Mouse (Mus musculus): ENCODE results near the gene Ncor2.

DNA sequence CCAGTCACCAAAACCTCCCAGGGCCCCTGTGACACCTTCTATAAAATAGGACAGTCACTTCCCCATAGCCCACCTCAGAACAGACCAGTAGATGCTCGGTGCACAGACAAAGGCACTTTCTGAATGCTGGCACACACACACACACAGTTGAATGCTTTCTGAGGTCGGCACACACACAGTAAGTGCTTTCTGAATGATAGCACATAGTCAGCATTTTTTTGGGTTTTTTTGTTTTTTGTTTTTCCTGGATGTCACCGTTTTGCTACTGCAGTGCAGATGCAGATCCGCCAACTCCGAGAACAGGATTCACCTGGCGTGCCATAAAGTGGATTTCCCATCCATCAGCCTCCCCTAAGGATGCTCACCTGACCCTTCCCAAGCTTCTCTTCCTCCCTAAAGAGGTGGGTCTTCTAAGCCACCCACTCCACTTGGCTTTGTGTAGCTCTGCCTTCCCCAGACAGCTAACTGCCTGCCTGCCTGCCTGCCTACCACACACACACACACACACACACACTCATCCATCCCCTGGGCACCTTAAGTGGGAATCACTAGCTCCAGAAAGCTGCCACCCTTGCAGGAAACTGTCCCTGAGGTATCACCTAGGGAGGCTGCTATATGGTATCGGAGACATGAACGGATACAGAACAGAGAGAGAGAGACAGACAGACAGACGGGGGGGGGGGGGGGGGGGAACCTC, 3.2 kb downstream of the Ncor2 start:
- TF ChIP-seq CTCF (IDR thresholded peaks at IDR 0.05; ENCODE audit: control insufficient read depth, insufficient read depth, insufficient read length) (no peak), USF1 (IDR thresholded peaks at IDR 0.05; ENCODE audit: low read depth) (no peak), MAX (IDR thresholded peaks at IDR 0.05) (no peak), MYOD1 (IDR thresholded peaks at IDR 0.05; ENCODE audit: control insufficient read depth, insufficient read length, low read depth) (no peak), CEBPB (IDR thresholded peaks at IDR 0.05; ENCODE audit: low read depth) (no peak)
